Mouse (Mus musculus): Measurements from ENCODE around the gene Khnyn. TPM values are rescaled to one million over a fixed set of nuclear protein-coding genes. Genes with fewer than 3 reads are reported as not detected.

The Khnyn gene
- polyA plus RNA-seq, 1 experiment from 2014 or later = 11.8 TPM

DNA sequence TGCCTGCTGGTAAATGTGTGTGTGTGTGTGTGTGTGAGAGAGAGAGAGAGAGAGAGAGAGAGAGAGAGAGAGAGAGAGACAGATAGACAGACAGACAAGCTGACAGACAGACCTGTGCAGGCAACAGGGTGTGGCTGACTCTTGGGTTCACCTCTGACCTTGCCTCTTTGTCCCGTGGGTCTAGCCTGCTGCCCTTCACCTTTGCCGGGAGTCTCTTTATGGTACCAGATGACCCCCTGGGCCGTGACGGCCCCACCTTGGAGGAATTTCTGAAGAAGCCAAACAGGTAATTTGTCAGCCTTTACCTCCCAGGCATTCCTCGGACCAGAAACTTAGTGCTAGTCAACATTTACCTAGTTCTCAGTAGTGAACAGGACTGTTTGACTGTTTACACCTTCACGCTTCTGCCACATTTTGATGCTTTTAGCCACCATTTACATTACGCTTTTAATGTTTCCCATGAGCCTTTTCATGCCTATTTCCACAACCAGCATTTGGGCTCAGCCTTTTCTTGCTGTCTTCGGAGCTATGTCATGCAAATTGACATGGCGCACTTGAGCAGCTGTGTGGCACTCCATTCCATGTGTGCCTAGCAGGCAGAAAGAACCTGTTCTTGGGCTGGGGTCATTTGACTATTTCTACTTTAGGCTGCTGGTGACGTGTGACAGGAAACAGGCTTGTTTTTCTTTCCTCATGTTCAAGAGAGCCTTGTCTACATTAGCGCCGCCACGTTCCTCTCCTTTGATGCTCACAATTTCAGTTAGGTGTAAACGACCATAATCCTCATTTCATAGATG is 16.3 kb upstream of the Khnyn start:
- ATAC-seq (ENCODE audit: insufficient read depth, low FRiP score, low TSS enrichment) (no peak), DNase-seq (ENCODE audit: low spot score) (no peak)
- no peak overlapping the region for H3K27ac ChIP-seq (ENCODE audit: low read depth, low read length)
- no peak overlapping the region for H3K4me3 ChIP-seq (ENCODE audit: low read depth, low read length)
- no peak overlapping the region for H3K4me2 ChIP-seq (ENCODE audit: low read depth)
- no peaks in the 10 kb centered on the region for H3K27me3 ChIP-seq (ENCODE audit: control insufficient read depth, insufficient read depth, low read length)
- no peak overlapping the region for H3K9ac ChIP-seq (ENCODE audit: low read length)
- 84% methylated on average over 14 of the region's 14 CpGs for WGBS
- H3K4me1 ChIP-seq (ENCODE audit: control insufficient read depth, insufficient read depth, low read length) = no peaks in the 10 kb centered on the region
- no peaks in the 10 kb centered on the region for H3K9me3 ChIP-seq (ENCODE audit: control insufficient read depth, low read length)
- peaks cover 29% of the 10 kb centered on the region for H3K36me3 ChIP-seq (ENCODE audit: control insufficient read depth, insufficient read depth, low read length)

DNA sequence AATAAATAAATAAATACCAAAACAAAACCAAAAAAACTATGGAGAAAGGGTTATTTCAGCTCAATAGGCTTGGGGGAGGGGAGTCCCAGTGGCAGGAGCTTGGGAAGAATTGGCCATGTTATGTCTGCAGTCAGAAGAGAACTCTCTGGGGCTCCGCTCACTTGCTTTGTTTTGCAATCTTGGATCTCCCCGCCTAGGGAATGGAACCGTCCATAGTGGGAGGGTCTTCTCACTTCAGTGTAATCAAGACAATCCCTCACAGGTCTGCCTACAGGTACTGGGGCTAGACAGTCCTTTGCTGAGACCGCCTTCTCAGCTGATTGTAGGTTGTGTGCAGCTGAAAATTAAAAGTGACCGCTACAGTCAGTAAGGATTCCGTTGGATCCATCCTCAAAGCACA is 15.2 kb upstream of the Khnyn start:
- Histone ChIP-seq H3K9ac (ENCODE audit: low read length) (no peak overlapping the region), H3K9me3 (ENCODE audit: control insufficient read depth, low read length) (no peaks in the 10 kb centered on the region), H3K4me2 (ENCODE audit: low read depth) (no peak overlapping the region), H3K27ac (ENCODE audit: low read depth, low read length) (no peak overlapping the region), H3K4me3 (ENCODE audit: low read depth, low read length) (no peak overlapping the region), H3K4me1 (ENCODE audit: control insufficient read depth, insufficient read depth, low read length) (0 out of 2 replicates have a peak, but pooled peaks cover 6% of the 10 kb centered on the region), H3K36me3 (ENCODE audit: control insufficient read depth, insufficient read depth, low read length) (peaks cover 28% of the 10 kb centered on the region), H3K27me3 (ENCODE audit: control insufficient read depth, insufficient read depth, low read length) (no peaks in the 10 kb centered on the region)
- 98% methylated on average over 6 of the region's 6 CpGs for WGBS
- DNase-seq (ENCODE audit: low spot score) (no peak), ATAC-seq (ENCODE audit: insufficient read depth, low FRiP score, low TSS enrichment) (no peak)

DNA sequence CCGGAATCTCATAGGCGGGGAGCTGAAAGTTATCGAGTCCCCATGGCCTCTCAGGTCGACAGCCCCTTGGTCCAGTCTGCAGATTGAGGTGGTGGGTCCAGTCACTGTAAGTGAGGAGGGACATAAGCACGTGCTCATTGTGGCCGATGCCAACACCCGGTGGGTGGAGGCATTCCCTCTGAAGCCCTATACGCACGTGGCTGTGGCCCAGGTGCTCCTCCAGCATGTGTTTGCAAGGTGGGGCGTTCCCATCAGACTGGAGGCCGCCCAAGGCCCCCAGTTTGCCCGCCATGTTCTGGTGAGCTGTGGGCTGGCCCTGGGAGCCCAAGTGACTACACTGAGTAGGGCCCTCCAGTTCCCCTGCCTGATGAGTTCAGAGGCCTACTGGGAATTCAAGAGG is 12.7 kb upstream of the Khnyn start:
- Histone ChIP-seq H3K27ac (ENCODE audit: low read depth, low read length) (no peak overlapping the region), H3K4me1 (ENCODE audit: control insufficient read depth, insufficient read depth, low read length) (0 out of 2 replicates have a peak, but pooled peaks cover 6% of the 10 kb centered on the region), H3K4me3 (ENCODE audit: low read depth, low read length) (no peak overlapping the region), H3K9me3 (ENCODE audit: control insufficient read depth, low read length) (no peaks in the 10 kb centered on the region), H3K36me3 (ENCODE audit: control insufficient read depth, insufficient read depth, low read length) (peaks cover 19% of the 10 kb centered on the region), H3K27me3 (ENCODE audit: control insufficient read depth, insufficient read depth, low read length) (no peaks in the 10 kb centered on the region), H3K9ac (ENCODE audit: low read length) (no peak overlapping the region), H3K4me2 (ENCODE audit: low read depth) (no peak overlapping the region)
- ATAC-seq (ENCODE audit: insufficient read depth, low FRiP score, low TSS enrichment) (no peak), DNase-seq (ENCODE audit: low spot score) (no peak)
- WGBS = 92% methylated on average over 12 of the region's 12 CpGs

DNA sequence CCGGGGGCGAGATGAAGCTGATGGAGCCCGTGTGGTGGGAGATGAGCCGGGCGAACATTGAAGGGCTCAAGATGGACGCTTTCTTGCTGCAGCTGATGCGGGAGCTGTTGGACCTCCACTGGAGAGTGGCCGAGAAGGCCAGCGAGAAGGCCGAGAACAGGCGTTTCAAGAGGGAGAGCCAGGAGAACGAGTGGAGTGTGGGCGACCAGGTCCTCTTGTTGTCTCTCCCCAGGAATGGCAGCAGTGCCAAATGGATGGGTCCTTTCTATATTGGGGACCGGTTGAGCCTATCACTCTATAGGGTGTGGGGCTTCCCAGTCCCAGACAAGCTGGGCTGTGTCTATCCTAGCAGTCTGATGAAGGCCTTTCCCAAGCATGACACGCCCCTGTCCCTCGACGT is 12.2 kb upstream of the Khnyn start:
- ATAC-seq (ENCODE audit: insufficient read depth, low FRiP score, low TSS enrichment) (no peak), DNase-seq (ENCODE audit: low spot score) (no peak)
- Histone ChIP-seq H3K27me3 (ENCODE audit: control insufficient read depth, insufficient read depth, low read length) (no peaks in the 10 kb centered on the region), H3K4me1 (ENCODE audit: control insufficient read depth, insufficient read depth, low read length) (0 out of 2 replicates have a peak, but pooled peaks cover 6% of the 10 kb centered on the region), H3K9ac (ENCODE audit: low read length) (no peak overlapping the region), H3K9me3 (ENCODE audit: control insufficient read depth, low read length) (no peaks in the 10 kb centered on the region), H3K27ac (ENCODE audit: low read depth, low read length) (no peak overlapping the region), H3K4me2 (ENCODE audit: low read depth) (no peak overlapping the region), H3K36me3 (ENCODE audit: control insufficient read depth, insufficient read depth, low read length) (peaks cover 19% of the 10 kb centered on the region), H3K4me3 (ENCODE audit: low read depth, low read length) (no peak overlapping the region)
- 90% methylated on average over 17 of the region's 17 CpGs for WGBS

DNA sequence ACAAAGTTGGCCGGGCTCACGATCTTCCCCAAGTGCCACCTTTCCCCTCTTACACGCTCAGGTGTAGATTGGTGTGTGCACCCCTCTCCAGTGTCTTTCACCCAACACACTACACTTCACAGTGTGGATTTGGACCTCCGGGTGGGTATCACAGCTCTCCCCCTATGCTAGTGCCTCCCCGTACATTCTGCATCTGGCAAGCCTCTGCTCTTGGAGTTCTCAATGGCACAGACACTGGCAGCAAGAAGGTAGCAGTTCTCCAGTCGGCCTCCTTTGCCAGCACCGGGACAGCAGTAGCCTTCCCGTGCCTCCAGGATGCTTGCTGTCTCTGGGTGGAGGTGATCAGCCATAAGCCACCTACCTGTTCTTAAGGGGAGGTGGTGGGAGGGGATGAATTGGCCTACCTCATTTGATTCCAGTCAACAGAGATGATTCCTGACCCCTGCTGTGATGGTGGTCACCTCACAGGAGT is 11.5 kb upstream of the Khnyn start:
- Histone ChIP-seq H3K36me3 (ENCODE audit: control insufficient read depth, insufficient read depth, low read length) (peaks cover 19% of the 10 kb centered on the region), H3K27me3 (ENCODE audit: control insufficient read depth, insufficient read depth, low read length) (no peaks in the 10 kb centered on the region), H3K27ac (ENCODE audit: low read depth, low read length) (no peak overlapping the region), H3K4me2 (ENCODE audit: low read depth) (no peak overlapping the region), H3K9ac (ENCODE audit: low read length) (peak overlapping the region; percentile 37; the same call in 1 of the 2 replicates), H3K9me3 (ENCODE audit: control insufficient read depth, low read length) (no peaks in the 10 kb centered on the region), H3K4me1 (ENCODE audit: control insufficient read depth, insufficient read depth, low read length) (0 out of 2 replicates have a peak, but pooled peaks cover 6% of the 10 kb centered on the region), H3K4me3 (ENCODE audit: low read depth, low read length) (no peak overlapping the region)
- 0 out of 2 replicates have a peak, but pooled peaks have one; percentile 14 for ATAC-seq (ENCODE audit: insufficient read depth, low FRiP score, low TSS enrichment)
- DNase-seq (ENCODE audit: low spot score) = no peak
- WGBS = 91% methylated on average over 8 of the region's 8 CpGs

GRCm38 (mm10) chr14:55873714-55874683 is 10.7 kb upstream of the Khnyn start:
- 15% methylated on average over 30 of the region's 30 CpGs for WGBS
- peak; percentile 87 for DNase-seq (ENCODE audit: low spot score)
- Histone ChIP-seq H3K4me1 (ENCODE audit: control insufficient read depth, insufficient read depth, low read length) (peaks cover 9% of the 10 kb centered on the region; the same call in 1 of the 2 replicates), H3K27ac (ENCODE audit: low read depth, low read length) (0 out of 2 replicates have a peak overlapping the region, but pooled peaks have one; percentile 20), H3K27me3 (ENCODE audit: control insufficient read depth, insufficient read depth, low read length) (no peaks in the 10 kb centered on the region), H3K4me3 (ENCODE audit: low read depth, low read length) (no peak overlapping the region), H3K9me3 (ENCODE audit: control insufficient read depth, low read length) (no peaks in the 10 kb centered on the region), H3K9ac (ENCODE audit: low read length) (peak overlapping the region; percentile 37), H3K36me3 (ENCODE audit: control insufficient read depth, insufficient read depth, low read length) (peaks cover 16% of the 10 kb centered on the region), H3K4me2 (ENCODE audit: low read depth) (peak overlapping the region; percentile 30)
- peak; percentile 69 for ATAC-seq (ENCODE audit: insufficient read depth, low FRiP score, low TSS enrichment)

DNA sequence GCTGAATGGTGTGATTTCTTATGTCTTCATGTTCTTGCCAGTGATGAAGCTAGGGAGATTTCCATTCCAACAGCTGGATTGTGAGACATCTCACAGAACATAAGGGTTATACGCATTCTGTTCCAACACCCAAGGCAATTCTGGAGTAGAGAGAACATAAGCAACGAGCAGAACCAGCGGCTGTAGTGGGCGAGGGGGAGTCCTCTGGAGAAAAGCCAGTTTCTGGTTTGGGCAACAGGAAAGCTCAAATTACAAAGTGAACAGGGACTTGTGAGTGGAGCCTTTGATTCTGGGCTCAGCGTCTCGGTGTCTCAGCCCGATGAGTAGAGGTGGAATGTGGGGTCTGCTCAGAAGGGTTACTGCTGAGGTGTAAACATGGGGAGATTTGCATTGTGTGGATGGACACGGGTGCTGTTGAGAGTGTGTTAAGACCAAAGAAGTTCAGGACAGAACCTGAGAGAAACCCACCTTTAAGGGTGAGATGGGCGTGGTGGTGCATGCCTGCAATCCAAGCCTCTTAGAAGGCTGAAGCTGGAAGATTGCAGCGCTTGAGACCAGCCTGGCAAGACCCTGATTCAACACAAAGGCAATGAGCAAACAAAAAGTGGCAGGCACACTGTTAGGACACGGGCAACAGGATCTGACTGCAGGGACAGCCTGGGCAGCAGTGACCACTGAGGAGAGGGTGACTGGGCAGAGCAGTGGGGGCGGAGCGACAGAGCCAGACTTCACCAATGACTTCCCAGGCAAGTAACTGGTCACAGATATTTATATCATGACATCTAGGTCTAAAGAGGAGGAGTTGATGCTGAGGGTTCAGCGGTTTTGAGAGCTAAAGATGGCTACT is 7.1 kb upstream of the Khnyn start:
- Histone ChIP-seq H3K4me1 (ENCODE audit: control insufficient read depth, insufficient read depth, low read length) (peaks cover 9% of the 10 kb centered on the region; the same call in 1 of the 2 replicates), H3K4me3 (ENCODE audit: low read depth, low read length) (no peak overlapping the region), H3K27ac (ENCODE audit: low read depth, low read length) (no peak overlapping the region), H3K27me3 (ENCODE audit: control insufficient read depth, insufficient read depth, low read length) (no peaks in the 10 kb centered on the region), H3K9ac (ENCODE audit: low read length) (no peak overlapping the region), H3K4me2 (ENCODE audit: low read depth) (no peak overlapping the region), H3K9me3 (ENCODE audit: control insufficient read depth, low read length) (no peaks in the 10 kb centered on the region), H3K36me3 (ENCODE audit: control insufficient read depth, insufficient read depth, low read length) (no peaks in the 10 kb centered on the region)
- ATAC-seq (ENCODE audit: insufficient read depth, low FRiP score, low TSS enrichment) (no peak), DNase-seq (ENCODE audit: low spot score) (no peak)
- 27% methylated on average over 14 of the region's 14 CpGs for WGBS

Measured in neural tube, embryonic 11.5 days (tissue).